Mouse (Mus musculus): ENCODE measurements at regions not wholly inside any gene's neighbourhood (a gene's known extent, or its start where the extent isn't known, plus 50 kb on each side); places are given as distances from the start of the nearest gene placed in this dataset.

- H3K4me1 ChIP-seq (ENCODE audit: control insufficient read depth in 2 of 2, insufficient read depth in 2 of 2, low read length in 2 of 2, poor library complexity in 1 of 2): no peaks in the 10 kb centered on the region
- no peaks in the 10 kb centered on the region for H3K9me3 ChIP-seq (ENCODE audit: control insufficient read depth, insufficient read depth, low read depth, low read length)
- H3K4me3 ChIP-seq (ENCODE audit: insufficient read depth in 1 of 2, low read depth in 1 of 2, low read length in 2 of 2, poor library complexity in 1 of 2, severe bottlenecking in 1 of 2): no peak overlapping the region
- TF ChIP-seq HCFC1 (IDR thresholded peaks at IDR 0.05; ENCODE audit: borderline replicate concordance, insufficient read depth, low read length): no peak
- H3K9ac ChIP-seq (ENCODE audit: insufficient read depth, low read depth, low read length, poor library complexity, severe bottlenecking): no peak overlapping the region
- H3K27ac ChIP-seq (ENCODE audit: insufficient read depth, low read depth, low read length, poor library complexity, severe bottlenecking): no peak overlapping the region
- in situ Hi-C loops (cut with MboI; ENCODE audit: low sequenced_read_pairs in 2 of 2, unreplicated experiment in 2 of 2): no loop called here
- H3K36me3 ChIP-seq (ENCODE audit: control insufficient read depth, insufficient read depth, low read length, poor library complexity, severe bottlenecking): no peaks in the 10 kb centered on the region
- DNase-seq (ENCODE audit: low read depth, low spot score): no peak
Measured at GRCm38 (mm10) chr12:57970163-57970562, 241.4 kb upstream of the Sstr1 start.

- no peak overlapping the region for H3K27ac ChIP-seq (ENCODE audit: insufficient read depth, low read depth, low read length, poor library complexity, severe bottlenecking)
- H3K36me3 ChIP-seq (ENCODE audit: control insufficient read depth, insufficient read depth, low read length, poor library complexity, severe bottlenecking): no peaks in the 10 kb centered on the region
- no peaks in the 10 kb centered on the region for H3K4me1 ChIP-seq (ENCODE audit: control insufficient read depth in 2 of 2, insufficient read depth in 2 of 2, low read length in 2 of 2, poor library complexity in 1 of 2)
- no peak overlapping the region for H3K4me3 ChIP-seq (ENCODE audit: insufficient read depth in 1 of 2, low read depth in 1 of 2, low read length in 2 of 2, poor library complexity in 1 of 2, severe bottlenecking in 1 of 2)
- H3K9me3 ChIP-seq (ENCODE audit: control insufficient read depth, insufficient read depth, low read depth, low read length): no peaks in the 10 kb centered on the region
- in situ Hi-C loops (cut with MboI; ENCODE audit: low sequenced_read_pairs in 2 of 2, unreplicated experiment in 2 of 2): no loop called here
- no peak overlapping the region for H3K9ac ChIP-seq (ENCODE audit: insufficient read depth, low read depth, low read length, poor library complexity, severe bottlenecking)
- TF ChIP-seq CHD2 (IDR thresholded peaks at IDR 0.05; ENCODE audit: low read depth, low read length) (no peak), ZNF384 (IDR thresholded peaks at IDR 0.05; ENCODE audit: low read depth, low read length) (no peak), MAFK (IDR thresholded peaks at IDR 0.05; ENCODE audit: insufficient read depth, low read depth, low read length) (no peak), HCFC1 (IDR thresholded peaks at IDR 0.05; ENCODE audit: borderline replicate concordance, insufficient read depth, low read length) (no peak), ZC3H11A (IDR thresholded peaks at IDR 0.05; ENCODE audit: borderline replicate concordance, low read depth, low read length) (no peak)
- no peak for DNase-seq (ENCODE audit: low read depth, low spot score)
Measured at GRCm38 (mm10) chr12:57972484-57972883, 239.1 kb upstream of the Sstr1 start.
